Mouse (Mus musculus): ENCODE measurements around the gene H2-DMb1. TPM values are rescaled to one million over a fixed set of nuclear protein-coding genes. Genes with fewer than 3 reads are reported as not detected.
"Not testable (repeated sequence)": the region's sequence is repeated elsewhere in the genome, so short reads cannot be mapped to it uniquely, and the experiment has no call there.

The H2-DMb1 gene
- total RNA-seq, 2 experiments from 2014 or later, result 0.72 to 0.89 TPM

GRCm38 (mm10) chr17:34139416-34139815, 13.5 kb upstream of the H2-DMb1 start:
- intact Hi-C loops (cut with DNase I), result no loop called here
- peak; percentile 16 to 51 for DNase-seq

- intact Hi-C loops (cut with DNase I), result loop anchor here (10.0 kb wide), 1 partner anchor 415 kb away; no protein-coding TSS in a partner anchor
- no peak for DNase-seq
These were observed 12.6 kb upstream of the H2-DMb1 start for GRCm38 (mm10) chr17:34140240-34140639.

DNA sequence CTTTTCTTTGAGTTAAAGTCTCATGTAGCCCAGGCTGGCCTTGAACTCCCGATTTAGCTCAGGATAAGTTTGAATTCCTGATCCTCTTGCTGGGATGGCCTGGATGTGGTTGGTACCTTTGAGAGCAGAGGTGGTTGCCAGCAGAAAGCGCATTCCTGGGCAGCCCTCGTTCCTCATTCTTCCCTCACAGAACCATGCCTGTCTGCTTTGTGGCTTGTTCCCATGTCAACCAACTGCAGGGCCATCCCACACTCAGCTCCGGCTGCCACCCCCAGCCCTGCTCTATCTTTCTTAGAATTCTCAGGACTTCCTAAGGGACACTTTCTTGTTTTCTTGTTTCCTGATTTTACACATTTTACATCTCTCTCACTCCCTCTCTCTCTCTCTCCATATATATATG, 11.4 kb upstream of the H2-DMb1 start:
- intact Hi-C loops (cut with DNase I), result loop anchor here (10.0 kb wide), 1 partner anchor 413 kb away; no protein-coding TSS in a partner anchor
- DNase-seq, result no peak

GRCm38 (mm10) chr17:34142456-34143010, 10.3 kb upstream of the H2-DMb1 start:
- intact Hi-C loops (cut with DNase I), result loop anchor here (10.0 kb wide), 1 partner anchor 412 kb away; no protein-coding TSS in a partner anchor

DNA sequence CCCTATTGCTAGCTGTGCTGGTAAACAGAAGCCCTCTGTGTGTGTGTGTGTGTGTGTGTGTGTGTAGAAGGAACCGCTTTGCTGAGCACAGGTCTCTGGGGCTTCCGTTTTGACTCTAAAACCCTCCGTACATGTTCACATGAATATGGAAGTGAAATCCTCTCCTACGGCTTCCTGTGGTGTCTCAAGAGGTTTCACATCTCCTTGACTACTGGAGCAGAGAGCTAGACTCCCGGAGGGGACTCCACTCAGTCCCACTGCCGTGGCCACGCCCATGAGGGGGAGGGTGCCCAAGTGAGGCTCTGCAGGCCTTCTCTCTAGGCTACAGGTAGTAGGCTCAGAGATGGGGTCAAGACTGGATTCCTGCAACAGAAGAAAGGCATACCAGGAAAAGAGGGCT, 9.8 kb upstream of the H2-DMb1 start, which contains the start of gene H2-DMb2:
Gene H2-DMb2 (plus strand): TSS at position 275 of the 400 bp plus-strand sequence.
- DNase-seq, result peak; percentile 70 to 73
- intact Hi-C loops (cut with DNase I), result loop anchor here (10.0 kb wide), 1 partner anchor 412 kb away; no protein-coding TSS in a partner anchor

More at GRCm38 (mm10) chr17:34142456-34143010, 10.3 kb upstream of the H2-DMb1 start:
- no peak for DNase-seq

DNA sequence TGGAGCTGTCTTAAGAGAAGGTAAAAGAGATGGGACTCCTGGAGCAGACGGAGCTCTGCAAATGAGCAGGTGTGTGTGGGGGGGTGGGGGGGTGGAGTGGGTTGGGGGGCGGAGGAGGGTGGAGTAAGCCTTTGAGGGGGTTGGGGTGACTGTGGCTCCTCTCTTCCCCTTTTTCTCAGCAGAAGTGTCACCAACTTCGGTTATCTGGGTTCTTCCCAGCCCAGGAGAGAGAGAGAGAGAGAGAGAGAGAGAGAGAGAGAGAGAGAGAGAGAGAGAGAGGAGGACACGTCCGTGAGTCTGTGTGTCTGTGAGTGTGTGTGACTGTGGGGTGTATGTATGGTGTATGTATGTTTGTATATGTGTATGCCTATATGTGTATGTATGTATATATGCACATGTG, 9.4 kb upstream of the H2-DMb1 start:
- no peak for DNase-seq
- intact Hi-C loops (cut with DNase I), result loop anchor here (10.0 kb wide), 1 partner anchor 411 kb away; no protein-coding TSS in a partner anchor

- intact Hi-C loops (cut with DNase I), result loop anchor here (10.0 kb wide), 1 partner anchor 411 kb away; no protein-coding TSS in a partner anchor
- not testable (repeated sequence) for DNase-seq
These were observed 8.7 kb upstream of the H2-DMb1 start for GRCm38 (mm10) chr17:34144221-34144620.

DNA sequence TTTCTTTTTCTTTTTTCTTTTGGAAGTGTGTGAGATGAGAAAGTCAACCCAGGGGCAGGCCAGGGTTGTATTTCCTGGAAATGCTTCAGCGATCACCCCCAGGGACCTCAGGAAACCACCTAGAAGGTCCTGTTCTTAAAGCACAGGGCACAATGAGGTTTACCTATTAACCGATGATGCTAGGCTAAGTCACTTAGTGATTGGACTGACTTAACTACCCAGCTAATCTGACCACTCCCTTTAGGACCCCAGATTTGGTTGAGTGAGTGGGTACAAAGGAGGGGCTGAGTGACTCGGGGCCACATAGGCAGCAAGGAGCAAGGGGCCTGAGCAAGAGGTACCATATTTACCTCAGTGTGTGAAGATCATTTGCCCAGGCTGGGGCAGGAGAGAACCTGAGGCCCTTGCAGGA, 7.9 kb upstream of the H2-DMb1 start:
- intact Hi-C loops (cut with DNase I), result loop anchor here (5.0 to 10.0 kb wide), 2 partner anchors 410 to 792 kb away; no protein-coding TSS in a partner anchor
- DNase-seq, result no peak

- intact Hi-C loops (cut with DNase I), result no loop called here
These were observed 2.7 kb downstream of the H2-DMb1 start for GRCm38 (mm10) chr17:34155534-34155933.

DNA sequence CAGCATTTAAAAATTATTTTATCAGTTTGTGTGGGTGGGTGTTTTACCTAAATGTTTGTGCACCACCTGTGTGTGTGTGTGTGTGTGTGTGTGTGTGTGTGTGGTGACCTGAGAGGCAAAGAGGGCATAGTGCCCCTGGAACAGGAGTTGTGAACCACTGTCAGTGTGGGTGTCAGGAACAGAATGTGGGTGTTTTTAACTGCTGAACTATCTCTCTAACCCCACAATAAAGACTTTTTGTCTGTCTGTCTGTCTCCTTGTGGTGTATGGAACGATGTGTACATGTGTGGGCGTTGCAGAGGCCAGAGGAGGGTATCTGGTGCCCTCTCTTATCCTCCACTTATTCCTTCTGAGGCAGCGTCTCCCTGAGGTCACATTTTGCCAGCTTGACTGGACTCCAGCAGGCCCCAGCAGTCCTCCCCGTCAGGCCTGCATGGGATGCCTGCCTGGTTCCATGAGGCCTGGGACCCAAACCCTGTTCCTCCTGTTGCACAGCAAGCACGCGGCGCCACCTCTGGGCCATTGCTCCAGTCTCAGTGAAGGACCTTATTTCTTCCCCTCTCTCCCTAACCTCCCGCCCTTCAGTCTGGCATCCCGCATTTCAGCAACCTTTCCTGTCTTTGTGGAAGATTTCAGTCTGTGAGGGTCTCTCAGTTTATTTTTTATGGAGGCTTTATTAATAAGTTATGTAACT, 11.5 kb downstream of the H2-DMb1 start:
- intact Hi-C loops (cut with DNase I), result loop anchor here (1.0 kb wide), 1 partner anchor 87 kb away; no protein-coding TSS in a partner anchor
- peak; percentile 14 to 37 for DNase-seq

More at GRCm38 (mm10) chr17:34155534-34155933, 2.7 kb downstream of the H2-DMb1 start:
- no peak for DNase-seq

DNA sequence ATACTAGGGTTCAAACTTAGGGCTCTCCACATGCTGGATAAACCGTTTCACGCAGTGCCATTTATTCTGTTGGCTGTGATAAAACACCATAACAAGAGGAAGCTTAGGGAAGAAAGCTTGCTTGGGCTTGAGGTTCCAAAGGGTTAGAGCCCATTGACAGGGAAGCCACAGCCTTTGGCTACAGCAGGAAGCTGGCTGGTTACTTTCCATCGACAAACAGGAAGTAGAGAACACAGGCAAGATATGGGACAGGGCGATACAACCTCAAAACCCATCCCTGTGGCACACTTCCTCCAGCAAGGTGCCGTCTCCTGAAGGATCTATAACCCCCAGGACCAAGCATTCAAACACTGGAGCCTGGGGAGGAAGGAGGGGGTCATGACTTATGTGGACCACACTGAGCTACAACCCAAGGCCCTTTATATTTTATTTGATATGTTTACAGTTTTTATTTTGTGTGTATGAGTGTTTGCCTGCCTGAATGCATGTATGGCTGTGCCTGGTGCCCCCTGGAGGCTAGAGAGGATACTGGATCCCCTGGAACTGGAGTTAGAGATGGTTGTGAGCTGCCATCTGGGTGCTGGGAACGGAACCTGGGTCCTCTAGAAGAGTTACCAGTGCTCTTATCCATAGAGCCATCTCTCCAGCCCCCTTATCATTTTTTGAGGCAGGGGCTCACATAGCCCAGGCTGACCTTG, 12.3 kb downstream of the H2-DMb1 start:
- no peak for DNase-seq
- intact Hi-C loops (cut with DNase I), result no loop called here

- peak; percentile 51 to 69 for DNase-seq
- intact Hi-C loops (cut with DNase I), result loop anchor here (1.0 kb wide), 2 partner anchors 68 to 92 kb away; no protein-coding TSS in a partner anchor
These were observed 16.4 kb downstream of the H2-DMb1 start for GRCm38 (mm10) chr17:34169279-34169678.

GRCm38 (mm10) chr17:34170487-34170876, 17.6 kb downstream of the H2-DMb1 start:
- intact Hi-C loops (cut with DNase I), result loop anchor here (1.0 to 5.0 kb wide), 3 partner anchors 35 to 142 kb away; no protein-coding TSS in a partner anchor
- DNase-seq, result no peak

- intact Hi-C loops (cut with DNase I), result loop anchor here (1.0 to 5.0 kb wide), 4 partner anchors 33 to 141 kb away; no protein-coding TSS in a partner anchor
- DNase-seq, result peak; percentile 84 to 91
These were observed 18.1 kb downstream of the H2-DMb1 start for GRCm38 (mm10) chr17:34170877-34171498.

GRCm38 (mm10) chr17:34172528-34172927, 19.7 kb downstream of the H2-DMb1 start:
- DNase-seq, result no peak
- intact Hi-C loops (cut with DNase I), result loop anchor here (5.0 kb wide), 1 partner anchor 140 kb away; no protein-coding TSS in a partner anchor

DNA sequence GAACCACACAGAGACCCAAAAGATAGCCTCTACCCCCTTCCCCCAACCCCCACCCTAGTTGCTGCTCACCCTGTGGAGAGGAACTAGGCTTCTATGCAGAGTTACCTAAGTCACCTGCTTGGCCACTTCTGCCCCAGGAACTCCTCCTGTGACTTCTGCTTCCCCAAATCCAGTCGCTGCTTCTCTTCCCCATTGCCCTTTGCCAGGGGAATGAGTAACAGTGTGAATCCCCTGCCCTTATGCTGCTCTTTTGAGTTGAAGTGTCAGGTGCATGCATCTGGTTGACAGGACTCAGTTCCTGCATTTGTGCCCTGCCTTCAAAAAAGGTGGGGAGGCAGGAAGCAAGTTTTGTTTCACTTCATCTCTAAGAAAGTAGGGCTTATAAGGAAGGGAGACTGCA, 21.2 kb downstream of the H2-DMb1 start:
- intact Hi-C loops (cut with DNase I), result loop anchor here (5.0 kb wide), 1 partner anchor 138 kb away; no protein-coding TSS in a partner anchor
- DNase-seq, result no peak

DNA sequence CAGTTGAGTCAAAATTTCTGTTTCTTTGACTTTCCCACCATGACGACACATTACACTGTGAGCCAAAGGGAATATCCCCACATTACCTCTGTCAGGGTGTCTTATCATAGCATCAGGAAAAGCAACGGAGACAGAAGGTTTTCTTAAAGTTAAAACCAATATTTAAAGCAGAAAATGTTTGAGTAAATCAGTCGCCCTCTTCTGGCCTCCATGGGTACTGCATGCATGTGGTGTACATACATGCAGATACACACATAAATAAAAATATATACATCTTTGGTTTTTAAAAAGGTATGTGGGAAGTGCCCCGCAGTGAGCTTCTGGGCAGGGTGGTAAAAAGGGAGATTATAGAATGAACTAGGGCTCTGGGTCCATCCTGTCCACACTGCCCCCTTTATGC, 24.3 kb downstream of the H2-DMb1 start:
- intact Hi-C loops (cut with DNase I), result no loop called here
- no peak for DNase-seq

DNA sequence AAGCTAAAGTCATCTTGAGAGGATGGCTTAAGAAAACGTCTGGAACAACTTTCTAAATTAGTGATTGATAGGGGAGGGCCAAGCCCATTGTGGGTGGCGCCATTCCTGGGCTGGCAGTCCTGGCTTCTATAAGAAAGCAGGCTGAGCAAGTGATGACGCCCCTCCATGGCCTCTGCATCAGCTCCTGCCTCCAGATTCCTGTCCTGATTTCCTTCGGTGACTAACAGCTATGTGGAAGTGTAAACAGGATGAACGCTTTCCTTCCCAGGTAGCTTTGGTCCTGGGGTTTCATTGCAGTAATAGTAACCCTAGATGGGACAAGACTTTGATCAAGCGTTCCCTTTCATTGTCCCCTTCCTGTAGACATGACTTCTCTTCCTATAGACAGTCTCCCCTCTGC, 26.1 kb downstream of the H2-DMb1 start:
- intact Hi-C loops (cut with DNase I), result no loop called here
- no peak for DNase-seq

DNA sequence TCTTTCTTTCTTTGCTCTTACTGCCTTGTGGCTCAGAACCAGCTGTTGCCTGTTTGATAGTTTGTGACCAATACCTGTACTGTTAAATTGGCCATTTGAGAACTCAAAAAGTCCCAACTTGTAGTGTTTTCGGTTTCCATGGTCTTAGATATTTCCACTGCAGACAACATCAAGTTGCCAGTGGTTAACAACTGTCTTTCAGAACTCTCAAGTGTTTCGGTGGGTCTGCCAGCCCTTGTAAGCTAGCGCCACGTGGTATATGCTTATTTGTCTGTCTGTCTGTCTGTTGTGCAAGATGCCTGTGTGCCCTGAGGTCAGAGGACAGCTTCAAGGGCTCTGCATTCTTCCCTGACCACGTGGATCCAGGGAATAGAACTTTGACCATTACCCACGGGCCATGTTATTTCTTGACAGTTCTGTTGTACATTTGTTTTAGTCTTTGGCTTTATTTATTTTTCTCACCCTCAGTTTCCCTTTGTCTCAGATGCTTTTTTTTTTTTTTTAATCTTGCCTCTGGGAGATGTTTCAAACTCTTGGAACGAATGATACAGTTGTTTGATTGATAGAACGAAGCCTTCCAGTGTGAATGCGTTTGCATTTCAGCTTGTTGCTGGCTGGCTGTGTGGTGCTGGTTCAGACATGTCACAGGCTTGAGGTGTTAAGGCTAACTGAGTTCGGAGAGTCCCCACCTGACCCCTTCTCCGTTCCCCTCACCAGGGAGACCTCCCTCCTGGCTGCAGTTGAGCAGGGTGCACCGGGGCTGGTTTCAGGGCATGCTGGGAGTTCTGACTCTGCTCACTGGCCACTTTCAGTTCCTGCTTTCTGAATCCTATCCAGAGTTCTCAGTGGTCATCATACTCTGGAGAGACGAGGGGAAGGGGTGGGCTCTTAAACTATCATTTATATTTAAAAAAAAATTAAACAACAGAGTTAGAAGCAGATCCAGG, 27.3 kb downstream of the H2-DMb1 start:
- no peak for DNase-seq
- intact Hi-C loops (cut with DNase I), result no loop called here

Measured in heart, postnatal 10 days (tissue).